Mouse (Mus musculus) CH12.LX (cell line): Measurements from ENCODE around the gene Mrtfa.

Experiments used
- BHLHE40 ChIP-seq: IDR thresholded peaks from 2 replicates; pipeline ENCODE4 v1.6.1; 2011; ENCODE audit warnings: mild to moderate bottlenecking, low read depth, low read length, improper control_type of control experiment
- CTCF ChIP-seq, 2 experiments: IDR thresholded peaks in 1 of 2; conservative IDR thresholded peaks in 1 of 2; 2 replicates each; pipeline ENCODE4 v1.5.1; 2011 to 2012; ENCODE audit warnings: low read depth in 2 of 2, low read length in 2 of 2, improper control_type of control experiment in 1 of 2, inconsistent platforms in 1 of 2, mild to moderate bottlenecking in 1 of 2, moderate library complexity in 1 of 2
- ETS1 ChIP-seq: conservative IDR thresholded peaks from 2 replicates; pipeline ENCODE4 v1.6.1; 2012; ENCODE audit warnings: low read depth, mild to moderate bottlenecking, inconsistent platforms, low read length, improper control_type of control experiment, moderate library complexity
- IRF4 ChIP-seq: IDR thresholded peaks from 2 replicates; pipeline ENCODE4 v1.6.1; 2014; ENCODE audit warnings: low read depth, mild to moderate bottlenecking, inconsistent platforms, low read length, improper control_type of control experiment
- MXI1 ChIP-seq: IDR thresholded peaks from 2 replicates; pipeline ENCODE4 v1.6.1; 2011; ENCODE audit warnings: mild to moderate bottlenecking, low read depth, low read length, improper control_type of control experiment

- TF ChIP-seq CTCF (conservative IDR thresholded peaks at IDR 0.05 in 1 of 2, IDR thresholded peaks at IDR 0.05 in 1 of 2; ENCODE audit: low read depth in 2 of 2, low read length in 2 of 2) = no peak
- no peak for TF ChIP-seq MXI1
- TF ChIP-seq ETS1 = no peak
- no peak for TF ChIP-seq IRF4
- TF ChIP-seq BHLHE40 = no peak
Observed at GRCm38 (mm10) chr15:81197197-81197596, 6.6 kb upstream of the Mrtfa start.
